Mouse (Mus musculus): ENCODE data around the gene Esr1. TPM values are rescaled to one million over a fixed set of nuclear protein-coding genes. Genes with fewer than 3 reads are reported as not detected.
"Not testable (repeated sequence)": the region's sequence is repeated elsewhere in the genome, so short reads cannot be mapped to it uniquely, and the experiment has no call there.

The Esr1 gene
- polyA plus RNA-seq, 1 experiment from 2014 or later = 0.29 TPM

GRCm38 (mm10) chr10:4612313-4613036, 1.1 kb downstream of the Esr1 start:
- Histone ChIP-seq H3K36me3 (ENCODE audit: control insufficient read depth, insufficient read depth) (no peaks in the 10 kb centered on the region), H3K9me3 (replicated peaks; ENCODE audit: control insufficient read depth, low read length) (no peaks in the 10 kb centered on the region), H3K4me3 (ENCODE audit: low read length) (peak overlapping the region; percentile 41), H3K27ac (ENCODE audit: low read length) (no peak overlapping the region), H3K9ac (ENCODE audit: low read length) (no peak overlapping the region), H3K4me1 (ENCODE audit: control insufficient read depth, insufficient read depth, low read length) (no peaks in the 10 kb centered on the region), H3K4me2 (ENCODE audit: low read depth, low read length) (peak overlapping the region; percentile 62), H3K27me3 (ENCODE audit: control insufficient read depth, insufficient read depth, low read length) (no peaks in the 10 kb centered on the region)
- no peak; the same call in 1 of the 2 replicates for ATAC-seq (replicated peaks; ENCODE audit: extremely low read depth, insufficient read depth, low FRiP score)
- 50% methylated on average over 22 of the region's 22 CpGs for WGBS

GRCm38 (mm10) chr10:4618026-4618425, 6.6 kb downstream of the Esr1 start:
- Histone ChIP-seq H3K4me2 (ENCODE audit: low read depth, low read length) (no peak overlapping the region), H3K9me3 (replicated peaks; ENCODE audit: control insufficient read depth, low read length) (no peaks in the 10 kb centered on the region), H3K4me1 (ENCODE audit: control insufficient read depth, insufficient read depth, low read length) (peaks cover 7% of the 10 kb centered on the region), H3K27ac (ENCODE audit: low read length) (no peak overlapping the region), H3K36me3 (ENCODE audit: control insufficient read depth, insufficient read depth) (no peaks in the 10 kb centered on the region), H3K9ac (ENCODE audit: low read length) (no peak overlapping the region), H3K27me3 (ENCODE audit: control insufficient read depth, insufficient read depth, low read length) (no peaks in the 10 kb centered on the region), H3K4me3 (ENCODE audit: low read length) (no peak overlapping the region)
- no peak for ATAC-seq (replicated peaks; ENCODE audit: extremely low read depth, insufficient read depth, low FRiP score)
- 59% methylated on average over 2 of the region's 2 CpGs for WGBS

DNA sequence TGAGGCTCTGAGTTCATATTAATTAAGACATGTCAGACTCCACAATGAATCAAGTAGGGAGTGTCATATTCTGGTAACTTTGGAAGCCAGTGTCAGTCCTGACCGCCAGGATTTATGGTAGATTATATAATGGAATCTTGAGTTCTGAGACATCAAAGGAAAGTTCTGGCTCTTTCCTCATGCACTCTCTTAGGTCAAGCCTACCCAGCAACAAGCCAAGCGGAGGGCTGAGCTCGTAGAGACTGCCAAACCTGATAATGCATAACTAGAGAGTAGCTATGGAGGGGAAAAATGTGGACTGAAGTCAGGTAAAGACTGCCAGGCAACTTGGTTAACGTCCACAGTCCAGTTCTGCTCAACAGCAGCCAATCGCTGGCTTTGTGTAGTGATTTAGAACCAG, 7.3 kb downstream of the Esr1 start:
- Histone ChIP-seq H3K36me3 (ENCODE audit: control insufficient read depth, insufficient read depth) (no peaks in the 10 kb centered on the region), H3K27ac (ENCODE audit: low read length) (no peak overlapping the region), H3K27me3 (ENCODE audit: control insufficient read depth, insufficient read depth, low read length) (no peaks in the 10 kb centered on the region), H3K9ac (ENCODE audit: low read length) (no peak overlapping the region), H3K4me2 (ENCODE audit: low read depth, low read length) (no peak overlapping the region), H3K4me3 (ENCODE audit: low read length) (no peak overlapping the region), H3K9me3 (replicated peaks; ENCODE audit: control insufficient read depth, low read length) (no peaks in the 10 kb centered on the region), H3K4me1 (ENCODE audit: control insufficient read depth, insufficient read depth, low read length) (peaks cover 7% of the 10 kb centered on the region)
- ATAC-seq (replicated peaks; ENCODE audit: extremely low read depth, insufficient read depth, low FRiP score) = no peak
- WGBS = 73% methylated on average over 5 of the region's 5 CpGs

GRCm38 (mm10) chr10:4619426-4619825, 8.0 kb downstream of the Esr1 start:
- ATAC-seq (replicated peaks; ENCODE audit: extremely low read depth, insufficient read depth, low FRiP score) = not testable (repeated sequence)

GRCm38 (mm10) chr10:4620596-4621504, 9.5 kb downstream of the Esr1 start:
- no peaks in the 10 kb centered on the region for H3K27me3 ChIP-seq (ENCODE audit: control insufficient read depth, insufficient read depth, low read length)
- H3K4me2 ChIP-seq (ENCODE audit: low read depth, low read length) = no peak overlapping the region; the same call in 1 of the 2 replicates
- H3K27ac ChIP-seq (ENCODE audit: low read length) = no peak overlapping the region
- H3K9me3 ChIP-seq (replicated peaks; ENCODE audit: control insufficient read depth, low read length) = no peaks in the 10 kb centered on the region
- ATAC-seq (replicated peaks; ENCODE audit: extremely low read depth, insufficient read depth, low FRiP score) = 0 out of 2 replicates have a peak, but pooled peaks have one; percentile 32
- H3K9ac ChIP-seq (ENCODE audit: low read length) = no peak overlapping the region
- H3K4me1 ChIP-seq (ENCODE audit: control insufficient read depth, insufficient read depth, low read length) = peaks cover 7% of the 10 kb centered on the region
- no peaks in the 10 kb centered on the region for H3K36me3 ChIP-seq (ENCODE audit: control insufficient read depth, insufficient read depth)
- no peak overlapping the region for H3K4me3 ChIP-seq (ENCODE audit: low read length)
- WGBS = 63% methylated on average over 24 of the region's 24 CpGs

More at GRCm38 (mm10) chr10:4619426-4619825, 8.0 kb downstream of the Esr1 start:
- 92% methylated on average over 1 of the region's 1 CpGs for WGBS
- not testable (repeated sequence) for H3K4me3 ChIP-seq (ENCODE audit: low read length); H3K27me3 ChIP-seq (ENCODE audit: control insufficient read depth, insufficient read depth, low read length); H3K27ac ChIP-seq (ENCODE audit: low read length); H3K9me3 ChIP-seq (replicated peaks; ENCODE audit: control insufficient read depth, low read length); H3K4me2 ChIP-seq (ENCODE audit: low read depth, low read length); H3K4me1 ChIP-seq (ENCODE audit: control insufficient read depth, insufficient read depth, low read length); H3K9ac ChIP-seq (ENCODE audit: low read length); H3K36me3 ChIP-seq (ENCODE audit: control insufficient read depth, insufficient read depth)

DNA sequence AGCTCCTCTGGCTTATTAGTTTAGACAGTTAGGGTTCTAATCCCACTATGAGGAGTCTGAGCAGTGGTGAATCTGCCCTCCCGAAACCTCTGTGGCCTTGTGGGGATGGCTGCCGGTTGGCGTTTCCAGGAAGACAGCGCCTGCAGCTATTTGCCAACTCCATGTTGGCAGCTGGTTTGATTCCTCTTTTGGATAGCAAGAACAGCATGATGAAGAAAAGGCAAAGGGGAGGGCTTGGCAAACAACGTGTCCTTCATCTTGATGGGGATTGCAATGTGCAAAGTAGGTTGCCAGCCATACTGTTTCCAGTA, 10.1 kb downstream of the Esr1 start:
- Histone ChIP-seq H3K4me2 (ENCODE audit: low read depth, low read length) (no peak overlapping the region), H3K4me1 (ENCODE audit: control insufficient read depth, insufficient read depth, low read length) (peaks cover 7% of the 10 kb centered on the region), H3K27ac (ENCODE audit: low read length) (no peak overlapping the region), H3K4me3 (ENCODE audit: low read length) (no peak overlapping the region), H3K9me3 (replicated peaks; ENCODE audit: control insufficient read depth, low read length) (no peaks in the 10 kb centered on the region), H3K36me3 (ENCODE audit: control insufficient read depth, insufficient read depth) (no peaks in the 10 kb centered on the region), H3K9ac (ENCODE audit: low read length) (no peak overlapping the region), H3K27me3 (ENCODE audit: control insufficient read depth, insufficient read depth, low read length) (no peaks in the 10 kb centered on the region)
- ATAC-seq (replicated peaks; ENCODE audit: extremely low read depth, insufficient read depth, low FRiP score) = no peak
- WGBS = 86% methylated on average over 5 of the region's 5 CpGs

DNA sequence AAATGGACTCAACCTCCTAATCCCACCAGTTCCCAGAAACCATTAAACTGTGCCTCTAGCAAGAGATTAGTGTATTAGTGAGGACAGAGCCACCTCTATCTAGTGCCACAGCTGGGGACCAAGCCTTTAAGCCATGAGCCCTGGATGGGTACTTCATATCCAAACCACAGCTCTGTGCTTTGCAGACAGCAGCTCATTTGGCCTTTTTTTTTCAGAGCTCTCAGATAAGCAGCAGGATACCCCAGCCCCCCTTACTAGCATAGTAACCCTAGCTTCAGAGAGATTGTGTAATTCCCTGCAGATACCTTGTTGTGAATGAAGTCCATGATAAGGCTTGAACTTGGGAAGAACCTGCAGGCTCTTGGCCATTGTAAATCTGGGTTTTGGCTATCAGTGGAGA, 11.9 kb downstream of the Esr1 start:
- Histone ChIP-seq H3K36me3 (ENCODE audit: control insufficient read depth, insufficient read depth) (no peaks in the 10 kb centered on the region), H3K4me3 (ENCODE audit: low read length) (no peak overlapping the region), H3K4me1 (ENCODE audit: control insufficient read depth, insufficient read depth, low read length) (peaks cover 7% of the 10 kb centered on the region), H3K27ac (ENCODE audit: low read length) (no peak overlapping the region), H3K9me3 (replicated peaks; ENCODE audit: control insufficient read depth, low read length) (no peaks in the 10 kb centered on the region), H3K4me2 (ENCODE audit: low read depth, low read length) (no peak overlapping the region), H3K27me3 (ENCODE audit: control insufficient read depth, insufficient read depth, low read length) (no peaks in the 10 kb centered on the region), H3K9ac (ENCODE audit: low read length) (no peak overlapping the region)
- ATAC-seq (replicated peaks; ENCODE audit: extremely low read depth, insufficient read depth, low FRiP score) = no peak

DNA sequence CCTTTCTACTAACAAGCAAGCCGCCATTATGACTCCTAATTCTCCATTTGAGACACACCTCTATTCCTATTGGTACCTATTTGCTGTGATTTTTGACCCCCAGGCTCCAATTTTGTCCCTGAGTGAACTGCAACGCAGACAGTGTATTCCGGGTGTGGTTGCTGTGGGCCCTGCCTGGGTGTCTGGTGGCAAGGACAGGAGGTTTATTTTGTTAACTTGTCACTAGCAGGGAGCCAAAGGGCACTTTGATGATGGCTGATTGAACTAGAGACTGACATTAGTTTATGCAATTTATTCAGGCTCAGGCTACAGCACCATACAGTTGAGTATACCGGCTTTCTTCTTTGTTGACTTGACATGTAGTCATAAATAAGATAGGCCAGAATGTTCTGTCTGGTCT, 13.2 kb downstream of the Esr1 start:
- Histone ChIP-seq H3K9me3 (replicated peaks; ENCODE audit: control insufficient read depth, low read length) (no peaks in the 10 kb centered on the region), H3K27ac (ENCODE audit: low read length) (no peak overlapping the region), H3K9ac (ENCODE audit: low read length) (no peak overlapping the region), H3K4me2 (ENCODE audit: low read depth, low read length) (no peak overlapping the region), H3K36me3 (ENCODE audit: control insufficient read depth, insufficient read depth) (no peaks in the 10 kb centered on the region), H3K4me3 (ENCODE audit: low read length) (no peak overlapping the region), H3K4me1 (ENCODE audit: control insufficient read depth, insufficient read depth, low read length) (peaks cover 7% of the 10 kb centered on the region), H3K27me3 (ENCODE audit: control insufficient read depth, insufficient read depth, low read length) (no peaks in the 10 kb centered on the region)
- ATAC-seq (replicated peaks; ENCODE audit: extremely low read depth, insufficient read depth, low FRiP score) = no peak
- 88% methylated on average over 4 of the region's 4 CpGs for WGBS

- no peak for ATAC-seq (replicated peaks; ENCODE audit: extremely low read depth, insufficient read depth, low FRiP score)
- Histone ChIP-seq H3K36me3 (ENCODE audit: control insufficient read depth, insufficient read depth) (no peaks in the 10 kb centered on the region), H3K4me1 (ENCODE audit: control insufficient read depth, insufficient read depth, low read length) (peaks cover 7% of the 10 kb centered on the region), H3K27me3 (ENCODE audit: control insufficient read depth, insufficient read depth, low read length) (no peaks in the 10 kb centered on the region), H3K4me2 (ENCODE audit: low read depth, low read length) (no peak overlapping the region), H3K9ac (ENCODE audit: low read length) (no peak overlapping the region), H3K4me3 (ENCODE audit: low read length) (no peak overlapping the region), H3K9me3 (replicated peaks; ENCODE audit: control insufficient read depth, low read length) (no peaks in the 10 kb centered on the region), H3K27ac (ENCODE audit: low read length) (no peak overlapping the region)
- WGBS = 69% methylated on average over 6 of the region's 6 CpGs
These were observed 13.9 kb downstream of the Esr1 start for GRCm38 (mm10) chr10:4625300-4625699.

Measured in heart, embryonic 16.5 days (tissue).